Mouse (Mus musculus) testis, postnatal 14 days (tissue): ENCODE measurements around the gene Gpx7.
"Not testable (repeated sequence)": the region's sequence is repeated elsewhere in the genome, so short reads cannot be mapped to it uniquely, and the experiment has no call there.

Source experiments
- DNase-seq: peaks from one replicate; pipeline ENCODE4 v3.0.0; 2021; ENCODE audit warnings: low spot score

Gene Gpx7

GRCm38 (mm10) chr4:108391124-108391523, 15.6 kb downstream of the Gpx7 start:
- DNase-seq, result no peak

GRCm38 (mm10) chr4:108388741-108389140, 18.0 kb downstream of the Gpx7 start:
- no peak for DNase-seq

GRCm38 (mm10) chr4:108387681-108388253, 19.0 kb downstream of the Gpx7 start:
- DNase-seq, result peak; percentile 54

GRCm38 (mm10) chr4:108387106-108387505, 19.7 kb downstream of the Gpx7 start:
- no peak for DNase-seq

- DNase-seq, result no peak
Measured at GRCm38 (mm10) chr4:108386087-108386486, 20.7 kb downstream of the Gpx7 start.

- DNase-seq, result peak; percentile 24
Measured at GRCm38 (mm10) chr4:108383183-108383714, 23.5 kb downstream of the Gpx7 start, which contains the start of gene Shisal2a. Gene Shisal2a, minus strand, starts transcription at chr4:108383349.

GRCm38 (mm10) chr4:108380146-108380545, 26.6 kb downstream of the Gpx7 start:
- DNase-seq, result no peak

GRCm38 (mm10) chr4:108379476-108379875, 27.3 kb downstream of the Gpx7 start:
- DNase-seq, result no peak

- no peak for DNase-seq
Measured at GRCm38 (mm10) chr4:108372166-108372565, 34.6 kb downstream of the Gpx7 start.

- no peak for DNase-seq
Measured at GRCm38 (mm10) chr4:108371421-108371820, 35.3 kb downstream of the Gpx7 start.

GRCm38 (mm10) chr4:108370409-108370808, 36.4 kb downstream of the Gpx7 start:
- no peak for DNase-seq

GRCm38 (mm10) chr4:108369254-108369653, 37.5 kb downstream of the Gpx7 start:
- DNase-seq, result no peak

- DNase-seq, result no peak
Measured at GRCm38 (mm10) chr4:108364111-108364476, 42.7 kb downstream of the Gpx7 start.

GRCm38 (mm10) chr4:108363355-108364110, 43.2 kb downstream of the Gpx7 start:
- DNase-seq, result no peak

- no peak for DNase-seq
Measured at GRCm38 (mm10) chr4:108362321-108363261, 44.2 kb downstream of the Gpx7 start.

GRCm38 (mm10) chr4:108360136-108361055, 46.4 kb downstream of the Gpx7 start:
- peak; percentile 67 for DNase-seq

GRCm38 (mm10) chr4:108358498-108358897, 48.3 kb downstream of the Gpx7 start:
- DNase-seq, result no peak

GRCm38 (mm10) chr4:108357458-108357857, 49.3 kb downstream of the Gpx7 start:
- DNase-seq, result no peak

- DNase-seq, result not testable (repeated sequence)
Measured at GRCm38 (mm10) chr4:108353591-108353990, 53.2 kb downstream of the Gpx7 start.

GRCm38 (mm10) chr4:108350819-108351218, 55.9 kb downstream of the Gpx7 start:
- DNase-seq, result no peak
